Mouse (Mus musculus) kidney, embryonic 16.5 days (tissue): Measurements from ENCODE around the gene Cald1. TPM values are rescaled to one million over a fixed set of nuclear protein-coding genes. Genes with fewer than 3 reads are reported as not detected.

Source experiments
- ATAC-seq: fragments of 200-750 bp; cut with Nextera tagmentation; 2 replicates; pipeline ENCODE4 v1.8.0; 2017; ENCODE audit warnings: moderate TSS enrichment; ENCODE audit not compliant: low FRiP score, low TSS enrichment
- H3K27ac ChIP-seq: fragments of 300-500 bp; sonication (generic); 2 replicates; pipeline ENCODE4 v1.5.1; 2014; ENCODE audit warnings: low read length
- H3K27me3 ChIP-seq: fragments of 300-500 bp; sonication (generic); 2 replicates; pipeline ENCODE4 v1.6.1; 2014; ENCODE audit warnings: low read length, control low read depth, mixed read lengths; ENCODE audit not compliant: insufficient read depth
- H3K36me3 ChIP-seq: fragments of 300-500 bp; sonication (generic); 2 replicates; pipeline ENCODE4 v1.6.1; 2014; ENCODE audit warnings: low read length, control low read depth, mixed read lengths; ENCODE audit not compliant: insufficient read depth
- H3K4me1 ChIP-seq: fragments of 300-500 bp; sonication (generic); 2 replicates; pipeline ENCODE4 v1.6.1; 2014; ENCODE audit warnings: low read length, control low read depth, mixed read lengths; ENCODE audit not compliant: insufficient read depth
- H3K4me2 ChIP-seq: fragments of 300-500 bp; sonication (generic); replicated peaks from 2 replicates; pipeline ENCODE4 v1.6.1; 2014; ENCODE audit warnings: low read depth, low read length
- H3K4me3 ChIP-seq: fragments of 300-500 bp; sonication (generic); 2 replicates; pipeline ENCODE4 v1.5.1; 2014; ENCODE audit warnings: mild to moderate bottlenecking, low read length
- H3K9ac ChIP-seq: fragments of 300-500 bp; sonication (generic); replicated peaks from 2 replicates; pipeline ENCODE4 v1.6.1; 2014; ENCODE audit warnings: low read length
- H3K9me3 ChIP-seq: fragments of 300-500 bp; sonication (generic); 2 replicates; pipeline ENCODE4 v1.6.1; 2016; ENCODE audit warnings: low read length, control low read depth
- WGBS: fragments of 180-500 bp; shearing (Covaris S2); extraction: QIAGEN DNeasy Blood & Tissue Kit; methylation state at CpG from one replicate; pipeline ENCODE4 v1.1.7; 2014; 5-methylcytosine and 5-hydroxymethylcytosine counted together
- polyA plus RNA-seq: library from polyadenylated mRNA; unstranded; fragments of >200 nt; fragmentation: Nextera tagmentation; extraction: Ambion mirVana; gene quantifications from 2 replicates; pipeline ENCODE4 v1.2.1, GENCODE M21; 2015

Gene Cald1
- polyA plus RNA-seq, 1 experiment from 2014 or later, result 243 TPM

DNA sequence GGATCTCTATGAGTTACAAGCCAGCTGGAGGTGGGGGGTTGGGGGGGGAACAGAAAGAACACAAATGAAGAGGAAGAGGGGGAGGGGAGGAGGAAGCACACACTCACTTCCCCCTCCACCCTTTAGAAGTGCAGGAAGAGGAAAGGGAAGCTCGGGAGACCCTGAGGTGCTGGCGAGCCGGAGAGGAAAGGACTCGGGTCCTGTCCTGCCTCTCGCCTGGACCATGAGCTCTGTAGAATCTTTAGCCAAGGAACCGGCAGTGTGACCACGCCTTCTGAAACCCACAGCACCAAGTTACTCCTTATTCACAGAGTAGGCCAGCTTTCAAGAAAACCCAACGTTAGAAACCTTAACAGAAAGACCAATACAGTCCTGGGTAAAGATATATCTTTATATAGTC is 83.8 kb downstream of the Cald1 start:
- no peaks in the 10 kb centered on the region for H3K27me3 ChIP-seq
- H3K9me3 ChIP-seq, result no peaks in the 10 kb centered on the region
- H3K9ac ChIP-seq, result no peak overlapping the region
- no peaks in the 10 kb centered on the region for H3K36me3 ChIP-seq
- no peak overlapping the region for H3K4me3 ChIP-seq
- no peak overlapping the region for H3K4me2 ChIP-seq
- peak overlapping the region; percentile 15; the same call in 1 of the 2 replicates for H3K27ac ChIP-seq
- ATAC-seq, result no peak
- WGBS, result 70% methylated on average over 8 of the region's 8 CpGs
- H3K4me1 ChIP-seq, result peaks cover 26% of the 10 kb centered on the region

DNA sequence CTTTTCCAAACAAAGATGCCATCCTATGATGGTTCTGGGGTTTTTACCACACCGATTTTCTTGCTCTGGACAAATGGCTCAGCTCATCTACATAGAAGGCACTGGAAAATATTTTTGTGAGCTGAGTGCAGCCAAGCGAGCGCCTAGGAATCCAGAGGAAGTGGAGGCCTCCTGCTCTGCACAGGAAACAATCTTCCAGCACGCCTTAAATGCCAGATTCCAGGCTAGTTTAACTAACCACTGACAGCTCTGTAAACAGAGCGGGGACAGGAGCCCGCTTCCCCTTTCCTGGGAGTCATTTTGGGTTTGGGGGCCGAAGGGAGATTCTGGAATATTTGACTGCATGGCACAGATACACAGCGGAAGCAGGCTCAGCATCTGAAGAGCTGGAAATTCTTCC is 86.6 kb downstream of the Cald1 start:
- 9% methylated on average over 8 of the region's 8 CpGs for WGBS
- no peak overlapping the region for H3K4me2 ChIP-seq
- ATAC-seq, result peak; percentile 61; the same call in 1 of the 2 replicates

GRCm38 (mm10) chr6:34688971-34689370 is 90.7 kb downstream of the Cald1 start:
- Histone ChIP-seq H3K9ac (no peak overlapping the region), H3K27ac (no peak overlapping the region), H3K4me3 (no peak overlapping the region), H3K4me2 (no peak overlapping the region), H3K4me1 (peaks cover 20% of the 10 kb centered on the region), H3K27me3 (no peaks in the 10 kb centered on the region), H3K36me3 (no peaks in the 10 kb centered on the region), H3K9me3 (no peaks in the 10 kb centered on the region)
- WGBS, result 65% methylated on average over 2 of the region's 2 CpGs
- no peak for ATAC-seq

More for the DNA sequence above, 86.6 kb downstream of the Cald1 start:
- Histone ChIP-seq H3K9me3 (no peaks in the 10 kb centered on the region), H3K36me3 (no peaks in the 10 kb centered on the region), H3K9ac (0 out of 2 replicates have a peak overlapping the region, but pooled peaks have one; percentile 9), H3K4me3 (no peak overlapping the region; the same call in 1 of the 2 replicates), H3K27me3 (no peaks in the 10 kb centered on the region), H3K4me1 (peaks cover 26% of the 10 kb centered on the region), H3K27ac (peak overlapping the region; percentile 80)

DNA sequence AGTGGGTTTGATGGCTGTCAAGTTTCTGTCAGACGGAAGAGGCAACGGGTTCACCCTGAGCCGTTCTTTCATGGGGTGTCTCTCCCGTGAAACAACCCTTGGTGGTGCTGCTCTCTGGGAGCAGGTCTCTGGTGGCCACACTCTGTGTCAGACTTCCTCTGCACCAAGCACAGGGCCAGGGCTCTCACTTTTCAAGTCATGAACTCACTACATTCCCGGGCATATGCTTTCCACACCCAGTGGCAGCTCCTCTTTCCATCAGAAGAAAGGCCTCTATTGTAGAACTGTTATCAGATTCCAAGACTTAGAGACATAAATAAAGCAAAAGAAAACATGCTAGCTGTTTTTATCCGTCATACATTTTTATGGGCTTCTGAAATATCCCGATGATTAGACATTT is 93.1 kb downstream of the Cald1 start:
- H3K4me1 ChIP-seq, result peaks cover 5% of the 10 kb centered on the region; the same call in 1 of the 2 replicates
- peak; percentile 61; the same call in 1 of the 2 replicates for ATAC-seq
- H3K9ac ChIP-seq, result no peak overlapping the region
- H3K27me3 ChIP-seq, result no peaks in the 10 kb centered on the region
- 45% methylated on average over 7 of the region's 7 CpGs for WGBS
- no peak overlapping the region for H3K4me3 ChIP-seq
- peak overlapping the region; percentile 25; the same call in 1 of the 2 replicates for H3K27ac ChIP-seq
- no peaks in the 10 kb centered on the region for H3K9me3 ChIP-seq
- H3K36me3 ChIP-seq, result no peaks in the 10 kb centered on the region
- H3K4me2 ChIP-seq, result no peak overlapping the region

DNA sequence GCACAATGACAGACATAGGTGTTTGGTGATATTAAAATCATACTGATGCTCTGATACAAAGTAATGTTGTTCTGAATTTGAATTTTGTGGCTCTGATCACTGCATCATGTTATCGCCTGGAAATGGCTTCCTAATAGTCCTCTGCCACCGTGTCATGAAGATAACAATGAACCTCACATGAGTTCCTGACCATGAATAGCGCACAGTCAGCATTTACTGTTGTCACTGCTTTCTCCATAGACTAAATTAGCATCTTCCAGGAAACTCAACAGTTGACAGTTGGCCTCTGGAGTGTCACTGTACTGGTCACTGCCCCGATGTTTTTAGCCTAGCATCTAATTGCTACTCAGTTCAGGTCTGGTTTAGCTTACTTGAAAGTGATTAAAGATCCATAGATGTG is 95.8 kb downstream of the Cald1 start:
- Histone ChIP-seq H3K4me3 (no peak overlapping the region), H3K27me3 (no peaks in the 10 kb centered on the region), H3K9me3 (no peaks in the 10 kb centered on the region), H3K4me1 (peaks cover 4% of the 10 kb centered on the region; the same call in 1 of the 2 replicates), H3K4me2 (no peak overlapping the region), H3K36me3 (no peaks in the 10 kb centered on the region), H3K27ac (no peak overlapping the region), H3K9ac (no peak overlapping the region)
- no peak for ATAC-seq
- WGBS, result 81% methylated on average over 4 of the region's 4 CpGs

- H3K4me3 ChIP-seq, result no peak overlapping the region
- ATAC-seq, result no peak
- WGBS, result 79% methylated on average over 1 of the region's 1 CpGs
- H3K9ac ChIP-seq, result no peak overlapping the region
- peaks cover 28% of the 10 kb centered on the region for H3K36me3 ChIP-seq
- H3K4me2 ChIP-seq, result no peak overlapping the region
- no peak overlapping the region for H3K27ac ChIP-seq
- H3K9me3 ChIP-seq, result peaks cover 20% of the 10 kb centered on the region
- H3K27me3 ChIP-seq, result no peaks in the 10 kb centered on the region
- peaks cover 12% of the 10 kb centered on the region for H3K4me1 ChIP-seq
Observed at GRCm38 (mm10) chr6:34703421-34704120, 105.3 kb downstream of the Cald1 start.

DNA sequence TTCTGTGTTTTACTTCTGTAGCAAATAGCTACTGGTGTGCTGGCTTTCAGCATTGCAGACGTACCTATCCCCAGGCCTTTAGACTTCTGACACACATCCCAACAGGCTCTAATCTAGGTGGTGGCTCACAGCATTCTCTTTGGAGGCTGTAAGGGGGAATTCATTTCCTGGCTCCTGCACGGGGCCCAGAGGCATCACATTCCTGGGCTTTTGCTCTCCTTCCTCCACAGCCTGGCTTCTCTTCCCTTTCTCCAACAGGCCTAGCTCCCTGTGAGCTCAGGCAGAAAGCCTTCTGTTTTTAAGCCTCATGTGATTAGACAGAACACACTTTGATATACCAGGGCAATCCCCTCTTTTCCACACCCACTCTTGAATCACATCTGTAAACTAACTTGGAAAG is 109.2 kb downstream of the Cald1 start:
- Histone ChIP-seq H3K4me1 (peaks cover 38% of the 10 kb centered on the region), H3K4me2 (no peak overlapping the region), H3K9ac (peak overlapping the region; percentile 18; the same call in 1 of the 2 replicates), H3K27ac (0 out of 2 replicates have a peak overlapping the region, but pooled peaks have one; percentile 45), H3K27me3 (no peaks in the 10 kb centered on the region), H3K4me3 (no peak overlapping the region), H3K9me3 (peaks cover 20% of the 10 kb centered on the region), H3K36me3 (peaks cover 26% of the 10 kb centered on the region)
- WGBS, result 36% methylated on average over 2 of the region's 2 CpGs
- no peak for ATAC-seq

DNA sequence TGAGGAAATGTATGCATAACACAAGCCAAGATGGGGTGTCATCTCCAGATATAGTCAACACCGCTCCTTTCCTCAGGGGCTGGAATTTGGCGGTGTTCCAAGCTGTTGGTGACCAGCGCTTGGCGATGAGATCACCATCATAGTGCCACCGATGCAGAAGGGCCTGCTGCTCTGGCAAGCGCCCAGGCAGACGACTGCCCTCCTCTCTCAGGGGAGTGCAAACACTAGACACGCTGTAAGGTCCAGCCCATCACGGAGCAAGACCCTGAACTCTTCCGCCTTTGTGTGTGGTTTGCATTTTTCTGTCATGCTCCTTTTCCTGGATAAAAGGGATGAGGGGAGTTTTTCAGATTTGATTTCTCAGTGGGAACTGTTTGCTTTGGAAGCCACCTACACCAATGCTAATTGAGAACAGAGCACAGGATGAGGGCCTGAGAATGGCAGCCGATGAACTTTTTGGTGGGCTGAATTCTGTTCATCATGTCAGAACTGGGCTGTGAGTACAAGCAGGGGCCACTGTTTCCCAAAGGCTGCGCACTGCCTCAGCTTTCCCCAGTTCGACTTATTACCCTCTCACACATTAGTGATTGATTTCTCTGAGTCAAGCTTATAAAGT is 110.5 kb downstream of the Cald1 start:
- peaks cover 13% of the 10 kb centered on the region; the same call in 1 of the 2 replicates for H3K36me3 ChIP-seq
- peak overlapping the region; percentile 56 for H3K4me3 ChIP-seq
- H3K27me3 ChIP-seq, result no peaks in the 10 kb centered on the region
- 24% methylated on average over 13 of the region's 13 CpGs for WGBS
- ATAC-seq, result peak; percentile 64; the same call in 1 of the 2 replicates
- peak overlapping the region; percentile 52 for H3K27ac ChIP-seq
- H3K9ac ChIP-seq, result peak overlapping the region; percentile 37; the same call in 1 of the 2 replicates
- peaks cover 38% of the 10 kb centered on the region for H3K4me1 ChIP-seq
- H3K4me2 ChIP-seq, result peak overlapping the region; percentile 64
- H3K9me3 ChIP-seq, result peaks cover 13% of the 10 kb centered on the region

GRCm38 (mm10) chr6:34709289-34709688 is 111.0 kb downstream of the Cald1 start:
- H3K9ac ChIP-seq, result peak overlapping the region; percentile 75
- peak overlapping the region; percentile 56 for H3K4me3 ChIP-seq
- peak overlapping the region; percentile 64 for H3K4me2 ChIP-seq
- H3K27ac ChIP-seq, result peak overlapping the region; percentile 76
- H3K4me1 ChIP-seq, result peaks cover 38% of the 10 kb centered on the region
- ATAC-seq, result peak; percentile 92
- peaks cover 8% of the 10 kb centered on the region for H3K9me3 ChIP-seq
- H3K27me3 ChIP-seq, result no peaks in the 10 kb centered on the region
- peaks cover 8% of the 10 kb centered on the region; the same call in 1 of the 2 replicates for H3K36me3 ChIP-seq
- 1% methylated on average over 11 of the region's 11 CpGs for WGBS
